Mouse (Mus musculus): ENCODE results near the gene Col28a1. TPM values are rescaled to one million over a fixed set of nuclear protein-coding genes. Genes with fewer than 3 reads are reported as not detected.

Col28a1 gene
- polyA plus RNA-seq, 1 experiment, result not detected

DNA sequence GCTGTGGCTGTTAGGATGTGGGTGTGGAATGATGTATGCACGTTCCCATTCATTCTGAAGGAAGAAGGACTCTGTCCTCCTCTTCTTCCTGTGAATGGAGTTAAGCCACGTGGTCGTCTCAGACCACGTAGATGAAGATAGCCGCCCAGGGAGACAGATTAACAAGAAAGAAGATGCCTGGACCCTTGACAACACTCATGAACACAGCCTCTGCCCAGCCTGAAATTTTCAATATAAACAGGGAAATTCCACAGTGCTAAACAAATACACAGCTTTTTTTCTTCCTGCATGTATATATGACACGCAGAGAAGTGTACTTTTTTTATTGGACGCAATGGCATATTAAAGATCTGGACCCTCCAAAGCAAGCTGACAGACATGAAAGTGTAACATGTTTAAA, 98.9 kb downstream of the Col28a1 start:
- Histone ChIP-seq H3K4me2 (ENCODE audit: low read depth) (no peak overlapping the region), H3K27me3 (ENCODE audit: control insufficient read depth, insufficient read depth, insufficient read length) (no peaks in the 10 kb centered on the region), H3K36me3 (ENCODE audit: control insufficient read depth, insufficient read depth) (no peaks in the 10 kb centered on the region), H3K79me2 (ENCODE audit: control insufficient read depth, insufficient read depth) (no peaks in the 10 kb centered on the region), H3ac (ENCODE audit: control insufficient read depth, insufficient read length) (no peak overlapping the region), H3K4me3 (no peak overlapping the region)
- TF ChIP-seq E2F4 (IDR thresholded peaks at IDR 0.05; ENCODE audit: insufficient read depth) (no peak), TCF3 (IDR thresholded peaks at IDR 0.05; ENCODE audit: insufficient read length, low read depth) (no peak), SRF (IDR thresholded peaks at IDR 0.05; ENCODE audit: control insufficient read depth, insufficient read length, low read depth) (no peak), MYOD1 (IDR thresholded peaks at IDR 0.05; ENCODE audit: control insufficient read depth in 1 of 3, insufficient read length in 2 of 3, low read depth in 2 of 3) (no peak), MAX (IDR thresholded peaks at IDR 0.05; ENCODE audit: low read depth) (no peak)

DNA sequence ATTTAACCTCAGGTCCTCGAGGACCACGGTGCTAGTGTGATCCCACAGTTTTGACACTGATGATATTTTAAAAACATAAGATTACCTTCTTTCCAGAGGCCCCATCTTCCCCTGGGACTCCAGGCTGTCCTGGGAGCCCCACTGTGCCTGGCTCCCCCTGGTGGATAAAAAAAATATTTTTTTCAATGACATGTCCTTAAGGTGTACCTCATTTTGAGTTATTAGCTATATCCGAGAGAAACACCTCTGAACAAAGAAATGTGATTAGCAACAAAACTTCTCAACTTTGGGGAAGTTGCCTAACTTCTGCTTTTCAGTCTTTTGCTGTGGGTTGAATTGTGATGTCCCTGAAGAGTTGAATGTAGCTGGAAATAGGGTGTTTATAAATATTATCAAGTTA, 105.6 kb downstream of the Col28a1 start:
- Histone ChIP-seq H3K79me2 (ENCODE audit: control insufficient read depth, insufficient read depth) (no peaks in the 10 kb centered on the region), H3K36me3 (ENCODE audit: control insufficient read depth, insufficient read depth) (no peaks in the 10 kb centered on the region), H3K4me2 (ENCODE audit: low read depth) (no peak overlapping the region), H3K27me3 (ENCODE audit: control insufficient read depth, insufficient read depth, insufficient read length) (no peaks in the 10 kb centered on the region), H3ac (ENCODE audit: control insufficient read depth, insufficient read length) (no peak overlapping the region), H3K4me3 (no peak overlapping the region)
- TF ChIP-seq TCF3 (IDR thresholded peaks at IDR 0.05; ENCODE audit: insufficient read length, low read depth) (no peak), REST (IDR thresholded peaks at IDR 0.05; ENCODE audit: insufficient read depth, insufficient read length) (no peak), MAX (IDR thresholded peaks at IDR 0.05; ENCODE audit: low read depth) (no peak)

DNA sequence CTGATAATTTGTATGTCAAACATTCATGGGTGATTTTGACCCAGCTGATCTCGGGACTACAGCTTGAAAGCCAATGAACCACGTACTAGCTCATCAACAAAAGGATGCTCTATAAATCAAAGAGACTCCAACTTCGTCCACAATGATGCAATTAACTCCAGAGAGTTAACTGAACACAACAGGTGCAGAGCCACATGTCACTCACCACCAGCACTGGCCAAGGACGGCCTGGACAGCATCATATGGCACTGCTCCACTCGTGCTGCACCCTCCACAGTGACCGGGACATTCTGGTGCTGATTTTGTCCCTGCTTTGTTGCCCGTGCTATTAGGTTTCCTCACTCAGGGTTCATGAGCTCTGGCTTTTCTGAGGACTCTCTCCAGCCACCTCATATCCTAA, 107.6 kb downstream of the Col28a1 start:
- Histone ChIP-seq H3K27me3 (ENCODE audit: control insufficient read depth, insufficient read depth, insufficient read length) (no peaks in the 10 kb centered on the region), H3K79me2 (ENCODE audit: control insufficient read depth, insufficient read depth) (no peaks in the 10 kb centered on the region), H3K4me3 (no peak overlapping the region), H3ac (ENCODE audit: control insufficient read depth, insufficient read length) (no peak overlapping the region), H3K4me2 (ENCODE audit: low read depth) (peak overlapping the region; percentile 30), H3K36me3 (ENCODE audit: control insufficient read depth, insufficient read depth) (no peaks in the 10 kb centered on the region)
- TF ChIP-seq CEBPB (IDR thresholded peaks at IDR 0.05; ENCODE audit: insufficient read depth, poor library complexity, severe bottlenecking), result peak; percentile 58; the same call in 1 of the 2 replicates
- no peak for TF ChIP-seq MAX (IDR thresholded peaks at IDR 0.05; ENCODE audit: low read depth)
- TF ChIP-seq TCF3 (IDR thresholded peaks at IDR 0.05; ENCODE audit: insufficient read length, low read depth), result peak; percentile 29
- TF ChIP-seq MYOD1 (IDR thresholded peaks at IDR 0.05; ENCODE audit: control insufficient read depth in 1 of 3, insufficient read length in 2 of 3, low read depth in 2 of 3), result peak; percentile 88 to 99 (median 90)
- TF ChIP-seq TCF12 (IDR thresholded peaks at IDR 0.05; ENCODE audit: insufficient read depth, poor library complexity, severe bottlenecking), result no peak
- no peak for TF ChIP-seq SRF (IDR thresholded peaks at IDR 0.05; ENCODE audit: control insufficient read depth, insufficient read length, low read depth)
- TF ChIP-seq POLR2A (IDR thresholded peaks at IDR 0.05; ENCODE audit: insufficient read length, low read depth), result no peak
- peak; percentile 20 to 68 (median 49) for TF ChIP-seq MYOG (IDR thresholded peaks at IDR 0.05; ENCODE audit: control insufficient read depth in 1 of 3, insufficient read depth in 1 of 3, insufficient read length in 2 of 3, low read depth in 2 of 3)

DNA sequence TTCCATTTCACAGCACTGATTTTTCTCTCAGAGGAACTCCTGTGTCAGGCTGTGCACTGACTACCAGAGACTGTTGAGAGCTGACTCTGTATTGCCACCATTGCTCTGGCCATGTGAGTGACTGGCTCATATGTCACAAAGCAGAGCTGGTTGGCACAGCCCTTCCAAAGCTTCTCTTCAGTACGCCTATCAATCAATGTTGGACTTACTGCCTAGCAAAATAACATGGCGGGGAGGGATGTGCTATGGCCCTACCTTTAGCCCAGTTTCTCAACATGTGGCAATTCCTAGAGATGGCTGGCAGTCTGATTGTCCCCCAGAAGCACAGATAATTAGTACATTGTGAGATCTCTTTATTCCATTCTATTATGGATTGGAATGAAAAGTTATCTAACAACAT, 109.2 kb downstream of the Col28a1 start:
- Histone ChIP-seq H3K4me2 (ENCODE audit: low read depth) (no peak overlapping the region), H3K4me3 (no peak overlapping the region), H3K27me3 (ENCODE audit: control insufficient read depth, insufficient read depth, insufficient read length) (no peaks in the 10 kb centered on the region), H3ac (ENCODE audit: control insufficient read depth, insufficient read length) (no peak overlapping the region), H3K36me3 (ENCODE audit: control insufficient read depth, insufficient read depth) (no peaks in the 10 kb centered on the region), H3K79me2 (ENCODE audit: control insufficient read depth, insufficient read depth) (no peaks in the 10 kb centered on the region)
- no peak for TF ChIP-seq POLR2AphosphoS2 (IDR thresholded peaks at IDR 0.05; ENCODE audit: insufficient read length, low read depth)
- TF ChIP-seq REST (IDR thresholded peaks at IDR 0.05; ENCODE audit: insufficient read depth, insufficient read length), result no peak
- no peak for TF ChIP-seq E2F4 (IDR thresholded peaks at IDR 0.05; ENCODE audit: insufficient read depth)
- no peak for TF ChIP-seq POLR2A (IDR thresholded peaks at IDR 0.05; ENCODE audit: insufficient read length, low read depth)

DNA sequence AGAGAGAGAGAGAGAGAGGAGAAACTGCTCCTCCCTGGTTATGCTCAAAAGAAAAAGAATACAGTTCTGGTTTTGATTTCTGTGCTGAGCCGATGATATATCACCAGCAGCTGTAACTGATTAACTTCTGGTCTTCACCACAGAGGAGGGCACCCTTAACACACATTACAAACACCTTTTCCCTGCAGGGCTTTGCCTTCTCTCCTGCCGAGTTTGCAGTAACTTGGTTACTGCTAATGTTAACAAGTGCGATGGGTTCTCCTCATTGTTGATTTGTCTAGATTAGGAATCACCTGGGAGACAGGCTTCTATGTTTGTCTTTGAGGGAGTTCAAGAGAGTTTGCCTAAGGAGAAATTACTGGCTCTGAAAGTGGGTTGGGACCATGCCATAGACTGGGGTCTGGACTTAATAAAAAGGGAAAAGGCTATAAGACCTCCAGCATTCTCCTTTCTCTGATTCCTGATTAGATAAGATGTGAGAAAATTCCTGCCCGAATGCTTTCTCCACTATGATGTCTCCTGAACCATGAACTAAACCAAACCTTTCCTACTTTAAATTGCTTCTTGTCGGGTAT, 114.8 kb downstream of the Col28a1 start:
- no peak overlapping the region for H3K4me3 ChIP-seq
- H3K36me3 ChIP-seq (ENCODE audit: control insufficient read depth, insufficient read depth), result no peaks in the 10 kb centered on the region
- no peaks in the 10 kb centered on the region for H3K27me3 ChIP-seq (ENCODE audit: control insufficient read depth, insufficient read depth, insufficient read length)
- H3ac ChIP-seq (ENCODE audit: control insufficient read depth, insufficient read length), result no peak overlapping the region
- no peak overlapping the region for H3K4me2 ChIP-seq (ENCODE audit: low read depth)
- no peaks in the 10 kb centered on the region for H3K79me2 ChIP-seq (ENCODE audit: control insufficient read depth, insufficient read depth)
- no peak for TF ChIP-seq E2F4 (IDR thresholded peaks at IDR 0.05; ENCODE audit: insufficient read depth)
- no peak for TF ChIP-seq CEBPB (IDR thresholded peaks at IDR 0.05; ENCODE audit: insufficient read depth, poor library complexity, severe bottlenecking)
- no peak for TF ChIP-seq MYOD1 (IDR thresholded peaks at IDR 0.05; ENCODE audit: control insufficient read depth in 1 of 3, insufficient read length in 2 of 3, low read depth in 2 of 3)
- TF ChIP-seq SRF (IDR thresholded peaks at IDR 0.05; ENCODE audit: control insufficient read depth, insufficient read length, low read depth), result no peak
- no peak for TF ChIP-seq POLR2AphosphoS2 (IDR thresholded peaks at IDR 0.05; ENCODE audit: insufficient read length, low read depth)
- no peak for TF ChIP-seq REST (IDR thresholded peaks at IDR 0.05; ENCODE audit: insufficient read depth, insufficient read length)
- no peak for TF ChIP-seq TCF12 (IDR thresholded peaks at IDR 0.05; ENCODE audit: insufficient read depth, poor library complexity, severe bottlenecking)
- no peak for TF ChIP-seq POLR2A (IDR thresholded peaks at IDR 0.05; ENCODE audit: insufficient read length, low read depth)
- TF ChIP-seq USF1 (IDR thresholded peaks at IDR 0.05; ENCODE audit: low read depth), result no peak
- no peak for TF ChIP-seq TCF3 (IDR thresholded peaks at IDR 0.05; ENCODE audit: insufficient read length, low read depth)
- TF ChIP-seq MYOG (IDR thresholded peaks at IDR 0.05; ENCODE audit: control insufficient read depth in 1 of 3, insufficient read depth in 1 of 3, insufficient read length in 2 of 3, low read depth in 2 of 3), result no peak
- TF ChIP-seq MAX (IDR thresholded peaks at IDR 0.05; ENCODE audit: low read depth), result no peak

Data from myocyte (in vitro differentiated cells).